Mouse (Mus musculus): Measurements from ENCODE around the gene Odc1.

DNA sequence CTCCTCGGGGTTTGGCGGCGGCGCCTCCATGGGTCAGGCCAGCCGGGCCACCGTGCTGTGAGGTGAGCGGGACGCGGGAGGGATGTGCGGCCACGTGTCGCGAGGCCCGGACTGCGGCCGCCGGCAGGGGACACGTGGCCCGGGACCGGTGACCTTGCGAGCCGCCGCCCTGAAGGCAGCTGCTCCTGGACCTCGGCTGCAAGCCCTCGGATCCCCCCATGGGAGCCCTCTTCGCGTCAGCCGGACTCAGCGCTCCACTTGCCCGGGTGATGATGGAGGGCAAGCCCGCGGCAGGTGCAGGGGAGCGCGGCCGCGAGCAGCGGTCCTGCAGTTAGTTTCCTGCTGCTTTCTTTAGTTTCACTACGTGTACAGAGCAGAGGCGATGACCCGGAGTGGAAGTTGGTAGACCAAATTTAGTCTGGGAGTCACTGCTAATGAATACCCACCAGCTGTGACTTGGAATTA is 545 bp downstream of the Odc1 start:
- TF ChIP-seq POLR2A (IDR thresholded peaks at IDR 0.05; ENCODE audit: control insufficient read depth, low read depth, low read length) (no peak; the same call in 1 of the 2 replicates), CTCF (IDR thresholded peaks at IDR 0.05; ENCODE audit: control insufficient read depth, insufficient read depth, insufficient replicate concordance, low read depth, low read length) (no peak)
